Mouse (Mus musculus) forebrain, embryonic 11.5 days (tissue): ENCODE measurements at regions not wholly inside any gene's neighbourhood (a gene's known extent, or its start where the extent isn't known, plus 50 kb on each side); places are given as distances from the start of the nearest gene placed in this dataset.

Source experiments
- ATAC-seq: fragments of 200-750 bp; cut with Nextera tagmentation; replicated peaks from 2 replicates; pipeline ENCODE4 v1.8.0; 2017; ENCODE audit warnings: moderate TSS enrichment; ENCODE audit not compliant: low FRiP score
- DNase-seq: peaks from one replicate; pipeline ENCODE4 v3.0.0-alpha.2; 2017; ENCODE audit warnings: low spot score
- H3K27ac ChIP-seq: fragments of 300-500 bp; sonication (generic); 2 replicates; pipeline ENCODE4 v1.5.1; 2014; ENCODE audit warnings: low read depth, low read length
- H3K27me3 ChIP-seq: fragments of 300-500 bp; sonication (generic); 2 replicates; pipeline ENCODE4 v1.6.1; 2014; ENCODE audit warnings: mild to moderate bottlenecking, low read length, mixed read lengths; ENCODE audit not compliant: control insufficient read depth, insufficient read depth
- H3K36me3 ChIP-seq: fragments of 300-500 bp; sonication (generic); 2 replicates; pipeline ENCODE4 v1.6.1; 2014; ENCODE audit warnings: mild to moderate bottlenecking, low read length, moderate library complexity, mixed read lengths; ENCODE audit not compliant: control insufficient read depth, insufficient read depth
- H3K4me1 ChIP-seq: fragments of 300-500 bp; sonication (generic); replicated peaks from 2 replicates; pipeline ENCODE4 v1.6.1; 2014; ENCODE audit warnings: low read length, mixed read lengths; ENCODE audit not compliant: control insufficient read depth, insufficient read depth
- H3K4me2 ChIP-seq: fragments of 300-500 bp; sonication (generic); 2 replicates; pipeline ENCODE4 v1.6.1; 2014; ENCODE audit warnings: low read depth, mild to moderate bottlenecking, low read length, moderate library complexity, mixed read lengths; ENCODE audit not compliant: severe bottlenecking
- H3K4me3 ChIP-seq: fragments of 300-500 bp; sonication (generic); 2 replicates; pipeline ENCODE4 v1.5.1; 2014; ENCODE audit warnings: low read depth, low read length
- H3K9ac ChIP-seq: fragments of 300-500 bp; sonication (generic); 2 replicates; pipeline ENCODE4 v1.6.1; 2014; ENCODE audit warnings: low read length
- H3K9me3 ChIP-seq: fragments of 300-500 bp; sonication (generic); 2 replicates; pipeline ENCODE4 v1.6.1; 2016; ENCODE audit warnings: low read length, mixed read lengths; ENCODE audit not compliant: control insufficient read depth
- WGBS: fragments of 180-500 bp; shearing (Covaris S2); extraction: QIAGEN DNeasy Blood & Tissue Kit; methylation state at CpG from one replicate; pipeline ENCODE4 v1.1.7; 2014; 5-methylcytosine and 5-hydroxymethylcytosine counted together

GRCm38 (mm10) chr3:4976344-4976743 lies 774.3 kb upstream of the Gm8797 start:
- H3K9me3 ChIP-seq, result no peaks in the 10 kb centered on the region
- 55% methylated on average over 1 of the region's 1 CpGs for WGBS
- no peak overlapping the region for H3K4me2 ChIP-seq
- H3K4me1 ChIP-seq, result no peaks in the 10 kb centered on the region
- no peaks in the 10 kb centered on the region for H3K27me3 ChIP-seq
- H3K27ac ChIP-seq, result no peak overlapping the region
- no peak overlapping the region for H3K9ac ChIP-seq
- DNase-seq (no peak), ATAC-seq (peak; percentile 60)
- no peak overlapping the region for H3K4me3 ChIP-seq
- H3K36me3 ChIP-seq, result no peaks in the 10 kb centered on the region

DNA sequence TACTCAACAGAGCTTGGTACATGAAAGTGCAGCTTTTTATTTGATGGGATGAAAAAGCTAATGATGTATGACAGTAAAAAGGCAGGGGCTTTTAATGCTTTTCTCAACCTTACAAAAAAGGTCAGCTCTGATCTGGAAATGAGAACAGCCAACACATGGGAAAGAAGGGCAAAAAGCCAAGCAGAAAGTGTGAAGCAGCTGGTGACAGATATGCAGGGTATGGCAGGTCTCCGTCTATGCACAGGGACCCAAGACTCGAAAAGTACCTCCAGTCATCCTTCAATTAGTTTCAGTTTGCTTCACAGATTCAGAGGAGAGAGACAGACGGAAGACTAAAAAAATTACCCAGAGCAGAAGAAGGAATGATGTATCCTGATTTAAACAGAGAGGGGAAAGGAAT lies 732.9 kb upstream of the Gm8797 start:
- H3K27ac ChIP-seq, result no peak overlapping the region
- no peak overlapping the region for H3K4me3 ChIP-seq
- no peaks in the 10 kb centered on the region for H3K4me1 ChIP-seq
- H3K36me3 ChIP-seq, result no peaks in the 10 kb centered on the region
- H3K9ac ChIP-seq, result no peak overlapping the region
- WGBS, result 84% methylated on average over 3 of the region's 3 CpGs
- H3K27me3 ChIP-seq, result no peaks in the 10 kb centered on the region
- ATAC-seq, result no peak
- H3K9me3 ChIP-seq, result no peaks in the 10 kb centered on the region
- H3K4me2 ChIP-seq, result no peak overlapping the region
- no peak for DNase-seq
